In genomic region chr11:112834245-112835005, GRCm38 (mm10) we compare ENCODE assay signal across 19 mouse cellular contexts. TPM values are rescaled to one million over a fixed set of nuclear protein-coding genes. Genes with fewer than 3 reads are reported as not detected.
A peak's percentile ranks its signal among the peaks of the same experiment; 100 is the strongest.
DNase-seq lines count a peak whose midpoint lies in the region; ATAC-seq lines count a peak whose summit lies in the region.
"Had no signal": no experiment of that assay in that cellular context is flagged by ENCODE, and none has a peak within 500 bp of the region (broad histone marks: within the 10 kb centered on the region; RNA-seq: fewer than 3 reads in every experiment).

No protein-coding gene starts in this region.

- peaks cover 6% of the 10 kb centered on the region; the same call in 1 of the 2 replicates for H3K27me3 ChIP-seq in forebrain, embryonic 10.5 days (ENCODE audit: poor library complexity, severe bottlenecking)
- H3K27me3 ChIP-seq in forebrain, embryonic 16.5 days (replicated peaks; ENCODE audit: control insufficient read depth, insufficient read depth, low read length): no peaks in the 10 kb centered on the region
- H3K27me3 ChIP-seq in midbrain, embryonic 10.5 days (ENCODE audit: low read depth, poor library complexity, severe bottlenecking): peaks cover 34% of the 10 kb centered on the region
- H3K27me3 ChIP-seq in midbrain, embryonic 14.5 days (ENCODE audit: control insufficient read depth, insufficient read depth, low read length): no peaks in the 10 kb centered on the region
- peaks cover 2% of the 10 kb centered on the region; the same call in 1 of the 2 replicates for H3K27me3 ChIP-seq in heart, embryonic 11.5 days (ENCODE audit: control insufficient read depth, insufficient read depth, low read length)
- H3K27me3 ChIP-seq: embryonic facial prominence, embryonic 13.5 days; liver, embryonic 13.5 days had no signal

- H3K9ac ChIP-seq in forebrain, embryonic 16.5 days (replicated peaks; ENCODE audit: low read depth, low read length): no peak overlapping the region
- no peak overlapping the region for H3K9ac ChIP-seq in midbrain, embryonic 14.5 days (replicated peaks; ENCODE audit: low read length)
- no peak overlapping the region for H3K9ac ChIP-seq in heart, embryonic 11.5 days (ENCODE audit: low read depth, low read length)
- H3K9ac ChIP-seq: embryonic facial prominence, embryonic 13.5 days; liver, embryonic 13.5 days had no signal

- H3K4me3 ChIP-seq in forebrain, embryonic 10.5 days: no peak overlapping the region
- H3K4me3 ChIP-seq in forebrain, embryonic 16.5 days (replicated peaks; ENCODE audit: low read length): no peak overlapping the region
- H3K4me3 ChIP-seq in midbrain, embryonic 10.5 days: no peak overlapping the region
- no peak overlapping the region for H3K4me3 ChIP-seq in midbrain, embryonic 14.5 days (replicated peaks; ENCODE audit: low read depth, low read length)
- H3K4me3 ChIP-seq in heart, embryonic 11.5 days (ENCODE audit: low read depth, low read length): no peak overlapping the region
- H3K4me3 ChIP-seq: embryonic facial prominence, embryonic 13.5 days; heart, embryonic 10.5 days; left cerebral cortex, adult 2 months; liver, embryonic 13.5 days had no signal

- 74% methylated on average over 11 of the region's 11 CpGs for WGBS in forebrain, embryonic 10.5 days
- WGBS in forebrain, embryonic 16.5 days: 61% methylated on average over 11 of the region's 11 CpGs
- WGBS in midbrain, embryonic 10.5 days: 75% methylated on average over 11 of the region's 11 CpGs
- 60% methylated on average over 11 of the region's 11 CpGs for WGBS in midbrain, embryonic 14.5 days
- 66% methylated on average over 11 of the region's 11 CpGs for WGBS in heart, embryonic 11.5 days (ENCODE audit: insufficient replicate concordance)

- H3K4me2 ChIP-seq in forebrain, embryonic 16.5 days (ENCODE audit: low read length): no peak overlapping the region
- H3K4me2 ChIP-seq in midbrain, embryonic 14.5 days (ENCODE audit: low read length): no peak overlapping the region
- no peak overlapping the region for H3K4me2 ChIP-seq in heart, embryonic 11.5 days
- H3K4me2 ChIP-seq: embryonic facial prominence, embryonic 13.5 days; liver, embryonic 13.5 days had no signal

- no peaks in the 10 kb centered on the region for H3K9me3 ChIP-seq in forebrain, embryonic 10.5 days
- no peaks in the 10 kb centered on the region for H3K9me3 ChIP-seq in forebrain, embryonic 16.5 days (ENCODE audit: control insufficient read depth, low read length)
- H3K9me3 ChIP-seq in midbrain, embryonic 10.5 days (replicated peaks): no peaks in the 10 kb centered on the region
- no peaks in the 10 kb centered on the region for H3K9me3 ChIP-seq in midbrain, embryonic 14.5 days (ENCODE audit: control insufficient read depth, low read length)
- H3K9me3 ChIP-seq in heart, embryonic 11.5 days (replicated peaks; ENCODE audit: control insufficient read depth, low read length): no peaks in the 10 kb centered on the region
- H3K9me3 ChIP-seq: embryonic facial prominence, embryonic 13.5 days; heart, embryonic 10.5 days; liver, embryonic 13.5 days had no signal

- peaks cover 38% of the 10 kb centered on the region for H3K4me1 ChIP-seq in forebrain, embryonic 10.5 days
- H3K4me1 ChIP-seq in forebrain, embryonic 16.5 days (replicated peaks; ENCODE audit: control insufficient read depth, insufficient read depth, low read length): peaks cover 2% of the 10 kb centered on the region; the same call in 1 of the 2 replicates
- peaks cover 39% of the 10 kb centered on the region for H3K4me1 ChIP-seq in midbrain, embryonic 10.5 days
- H3K4me1 ChIP-seq in midbrain, embryonic 14.5 days (ENCODE audit: control insufficient read depth, insufficient read depth, low read length): peaks cover 17% of the 10 kb centered on the region; the same call in 1 of the 2 replicates
- no peaks in the 10 kb centered on the region for H3K4me1 ChIP-seq in heart, embryonic 11.5 days (ENCODE audit: control insufficient read depth, insufficient read depth, low read length)
- H3K4me1 ChIP-seq: heart, embryonic 10.5 days; liver, embryonic 13.5 days had no signal

- no peaks in the 10 kb centered on the region for H3K36me3 ChIP-seq in forebrain, embryonic 10.5 days (replicated peaks)
- H3K36me3 ChIP-seq in forebrain, embryonic 16.5 days (ENCODE audit: control insufficient read depth, insufficient read depth): no peaks in the 10 kb centered on the region
- H3K36me3 ChIP-seq in midbrain, embryonic 10.5 days: no peaks in the 10 kb centered on the region
- no peaks in the 10 kb centered on the region for H3K36me3 ChIP-seq in midbrain, embryonic 14.5 days (ENCODE audit: control insufficient read depth, insufficient read depth, low read length)
- H3K36me3 ChIP-seq in heart, embryonic 11.5 days (ENCODE audit: control insufficient read depth, insufficient read depth, low read length): no peaks in the 10 kb centered on the region
- H3K36me3 ChIP-seq: embryonic facial prominence, embryonic 13.5 days; heart, embryonic 10.5 days; liver, embryonic 13.5 days had no signal

- peak overlapping the region; percentile 62; the same call in 1 of the 2 replicates for H3K27ac ChIP-seq in forebrain, embryonic 10.5 days
- no peak overlapping the region for H3K27ac ChIP-seq in forebrain, embryonic 16.5 days (ENCODE audit: low read length)
- peak overlapping the region; percentile 65; the same call in 1 of the 2 replicates for H3K27ac ChIP-seq in midbrain, embryonic 10.5 days (replicated peaks)
- no peak overlapping the region for H3K27ac ChIP-seq in midbrain, embryonic 14.5 days (replicated peaks; ENCODE audit: low read depth, low read length)
- H3K27ac ChIP-seq in heart, embryonic 11.5 days (ENCODE audit: low read depth, low read length): no peak overlapping the region
- H3K27ac ChIP-seq: embryonic facial prominence, embryonic 13.5 days; heart, embryonic 10.5 days; left cerebral cortex, adult 2 months; liver, embryonic 13.5 days had no signal

- DNase-seq in forebrain, embryonic 10.5 days (ENCODE audit: extremely low spot score, low spot score): no peak
- DNase-seq in midbrain, embryonic 10.5 days (ENCODE audit: low spot score): no peak
- no peak for DNase-seq in midbrain, embryonic 14.5 days
- DNase-seq in gonadal fat pad, adult 2 months (ENCODE audit: low read depth): peak; percentile 90
- no peak for DNase-seq in urinary bladder, postnatal 10 days (ENCODE audit: low spot score)
- no peak for DNase-seq in ovary, adult 18-20 months (ENCODE audit: low spot score)
- DNase-seq: adrenal gland, postnatal 10 days; cerebellum, adult 9-10 months; gastrocnemius, postnatal 25 days; heart, postnatal 14 days; kidney, postnatal 25 days; liver, embryonic 13.5 days; lung, postnatal 14 days had no signal

- ATAC-seq in forebrain, embryonic 16.5 days: no peak
- no peak for ATAC-seq in midbrain, embryonic 14.5 days (ENCODE audit: low FRiP score, low TSS enrichment)
- no peak for ATAC-seq in heart, embryonic 11.5 days (replicated peaks; ENCODE audit: insufficient number of reproducible peaks, low FRiP score, low TSS enrichment)
- ATAC-seq: hindbrain, embryonic 16.5 days had no signal

RNA-seq across cellular contexts. Expression of gene Sox9, which starts 52.4 kb away (rescaled TPM):
- 98.1 and 108 TPM in 2 replicates for polyA plus RNA-seq in forebrain, embryonic 10.5 days (2016; fragmentation: Nextera tagmentation; extraction: Ambion mirVana)
- 48.4 and 60.3 TPM in 2 replicates for polyA plus RNA-seq in forebrain, embryonic 16.5 days (2015; fragmentation: Nextera tagmentation; extraction: Ambion mirVana)
- 61.8 and 108 TPM in 2 replicates for polyA plus RNA-seq in midbrain, embryonic 10.5 days (2016; fragmentation: Nextera tagmentation; extraction: Ambion mirVana)
- 45.5 and 62.2 TPM in 2 replicates for polyA plus RNA-seq in midbrain, embryonic 14.5 days (2014; fragmentation: Nextera tagmentation; extraction: Ambion mirVana)
- polyA plus RNA-seq in gonadal fat pad, adult 2 months (2012; rRNA removed): 13.5 and 30.8 TPM in 2 replicates
- 42.6 and 44.3 TPM in 2 replicates for polyA plus RNA-seq in heart, embryonic 11.5 days (2014; fragmentation: Nextera tagmentation; extraction: Ambion mirVana)

Comparison
In these comparisons a context has a peak if more than half of its experiments do, and no peak if none do; other contexts are left out.
1. H3K27ac ChIP-seq: peak in forebrain, embryonic 10.5 days (single experiment) and midbrain, embryonic 10.5 days (single experiment); none in forebrain, embryonic 16.5 days (single experiment), midbrain, embryonic 14.5 days (single experiment) and heart, embryonic 11.5 days (single experiment).